Mouse (Mus musculus) E14TG2a.4 (cell line): ENCODE measurements at regions not wholly inside any gene's neighbourhood (a gene's known extent, or its start where the extent isn't known, plus 50 kb on each side); places are given as distances from the start of the nearest gene placed in this dataset.

Experiments
- H3K27me3 ChIP-seq: 2 replicates; pipeline ENCODE4 v1.6.1; 2014; ENCODE audit warnings: low read length, control low read depth; ENCODE audit not compliant: insufficient read depth
- H3K36me3 ChIP-seq: 2 replicates; pipeline ENCODE4 v1.6.1; 2014; ENCODE audit warnings: low read length, control low read depth; ENCODE audit not compliant: insufficient read depth
- H3K4me1 ChIP-seq: replicated peaks from 2 replicates; pipeline ENCODE4 v1.6.1; 2014; ENCODE audit warnings: low read depth, low read length, control low read depth
- H3K4me3 ChIP-seq: replicated peaks from 2 replicates; pipeline ENCODE4 v1.5.1; 2014; ENCODE audit warnings: mild to moderate bottlenecking, low read length
- H3K9me3 ChIP-seq: 2 replicates; pipeline ENCODE4 v1.6.1; 2014; ENCODE audit warnings: low read length, control low read depth
- CTCF ChIP-seq: conservative IDR thresholded peaks from 2 replicates; pipeline ENCODE4 v1.5.1; 2014; ENCODE audit warnings: low read length
- NANOG ChIP-seq: IDR thresholded peaks from 2 replicates; pipeline ENCODE4 v1.6.1; 2014; ENCODE audit warnings: borderline replicate concordance, low read length, mixed read lengths
- POU5F1 ChIP-seq: IDR thresholded peaks from 2 replicates; pipeline ENCODE4 v1.6.1; 2014; ENCODE audit warnings: low read length, borderline replicate concordance

DNA sequence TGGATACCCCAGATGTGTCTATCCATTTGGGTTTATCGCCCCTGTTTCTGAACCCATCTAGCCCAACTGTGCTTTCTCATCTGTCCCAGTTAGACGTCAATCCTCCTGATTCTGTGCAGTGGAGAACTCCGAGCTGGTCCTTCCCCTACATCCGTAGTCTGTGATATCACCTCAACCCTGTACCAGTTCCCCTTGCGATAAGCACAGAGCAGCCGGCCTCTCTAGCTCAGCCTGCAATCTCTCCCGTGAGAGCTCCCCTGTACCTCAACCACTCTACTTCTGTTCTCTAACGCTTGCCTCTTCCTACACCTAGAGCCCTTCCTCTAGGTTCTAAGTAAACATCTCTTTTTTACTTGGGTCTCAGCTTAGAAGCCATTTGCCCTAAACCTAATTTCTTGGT is 211.5 kb downstream of the Galc start:
- no peak for TF ChIP-seq NANOG
- TF ChIP-seq POU5F1 = no peak
- Histone ChIP-seq H3K27me3 (no peaks in the 10 kb centered on the region), H3K36me3 (no peaks in the 10 kb centered on the region), H3K4me1 (no peaks in the 10 kb centered on the region), H3K9me3 (no peaks in the 10 kb centered on the region), H3K4me3 (no peak overlapping the region)

DNA sequence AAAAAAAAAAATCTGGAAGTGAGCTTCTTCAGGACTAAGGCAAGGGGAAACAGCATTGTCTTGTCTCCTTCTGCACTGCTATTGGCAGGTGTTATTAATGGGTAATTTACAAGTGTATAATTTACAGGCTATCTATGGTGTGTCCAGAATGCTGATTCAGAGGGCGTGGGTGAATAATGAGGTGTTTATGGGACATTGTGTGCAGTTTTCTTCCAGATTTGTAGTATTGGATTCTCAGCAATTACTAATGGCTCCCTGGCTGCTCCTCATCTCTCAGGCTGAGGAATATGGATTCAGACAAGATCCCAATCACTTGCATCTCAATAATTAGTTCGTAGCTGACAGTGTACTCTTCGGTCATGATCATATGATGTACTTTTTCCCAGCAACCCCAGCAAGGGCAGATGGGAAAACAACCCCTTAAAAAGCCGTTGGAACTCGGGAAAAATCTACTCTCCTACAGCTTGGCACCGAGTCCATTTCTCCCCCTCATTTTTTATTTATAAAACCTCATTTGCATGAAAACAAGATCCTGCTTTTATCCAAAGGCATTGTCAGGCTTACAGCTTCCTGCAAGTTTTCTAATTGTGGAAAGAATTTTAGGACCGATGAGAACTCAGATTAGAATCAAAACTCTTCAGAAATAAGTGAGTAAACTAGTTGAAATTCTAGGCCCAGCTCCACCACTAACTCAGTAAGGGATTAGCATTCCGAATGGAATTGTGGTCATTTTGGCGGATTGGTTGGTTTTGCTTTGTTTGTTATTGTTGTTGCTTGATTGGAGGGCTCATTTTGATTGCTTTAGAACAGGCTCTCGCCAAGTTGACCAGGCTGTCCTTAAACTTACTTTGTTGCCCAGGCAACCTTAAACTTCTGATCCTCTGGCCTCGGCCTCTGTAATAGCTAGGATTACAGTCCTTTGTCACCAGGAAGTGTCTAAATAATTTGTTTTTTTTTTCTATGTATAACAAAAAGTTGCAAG is 212.5 kb downstream of the Galc start:
- no peaks in the 10 kb centered on the region for H3K9me3 ChIP-seq
- no peak overlapping the region for H3K4me3 ChIP-seq
- H3K36me3 ChIP-seq = no peaks in the 10 kb centered on the region
- no peaks in the 10 kb centered on the region for H3K27me3 ChIP-seq
- TF ChIP-seq POU5F1 (no peak), NANOG (no peak), CTCF (no peak)
- H3K4me1 ChIP-seq = no peaks in the 10 kb centered on the region

DNA sequence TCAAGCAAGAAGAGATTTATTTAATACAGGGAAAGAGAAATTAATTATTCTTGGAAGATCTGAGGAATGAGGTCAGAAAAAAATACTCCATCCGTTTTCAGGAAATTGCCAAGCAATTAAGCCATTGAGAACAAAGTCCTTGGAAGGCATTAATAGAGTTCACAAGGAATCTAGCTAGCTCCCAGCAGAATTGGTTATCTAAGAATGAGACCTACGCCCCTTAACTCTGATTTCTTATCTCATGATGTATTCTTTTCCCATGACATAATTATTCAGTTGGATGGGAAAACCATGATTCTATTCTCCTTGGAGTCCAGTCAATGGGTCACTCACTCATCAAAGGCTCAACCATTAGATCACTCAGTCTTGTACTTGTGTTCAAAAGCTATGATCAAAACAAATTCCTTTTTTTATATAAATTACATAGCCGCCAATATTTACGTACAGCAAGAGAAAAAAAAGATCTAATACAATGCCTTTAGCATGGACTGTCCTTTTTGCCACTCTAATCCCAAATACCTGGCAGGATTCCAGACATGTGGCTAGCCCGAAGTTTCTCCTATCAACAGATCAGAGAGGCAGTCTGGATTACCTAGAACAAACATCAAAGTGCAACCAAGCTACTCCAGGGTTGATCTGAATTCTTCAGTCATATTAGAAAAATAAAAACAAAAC is 213.3 kb downstream of the Galc start:
- no peaks in the 10 kb centered on the region for H3K4me1 ChIP-seq
- no peaks in the 10 kb centered on the region for H3K27me3 ChIP-seq
- H3K9me3 ChIP-seq = no peaks in the 10 kb centered on the region
- no peak overlapping the region for H3K4me3 ChIP-seq
- no peaks in the 10 kb centered on the region for H3K36me3 ChIP-seq
- TF ChIP-seq NANOG = no peak
- TF ChIP-seq POU5F1 = no peak
- no peak for TF ChIP-seq CTCF

DNA sequence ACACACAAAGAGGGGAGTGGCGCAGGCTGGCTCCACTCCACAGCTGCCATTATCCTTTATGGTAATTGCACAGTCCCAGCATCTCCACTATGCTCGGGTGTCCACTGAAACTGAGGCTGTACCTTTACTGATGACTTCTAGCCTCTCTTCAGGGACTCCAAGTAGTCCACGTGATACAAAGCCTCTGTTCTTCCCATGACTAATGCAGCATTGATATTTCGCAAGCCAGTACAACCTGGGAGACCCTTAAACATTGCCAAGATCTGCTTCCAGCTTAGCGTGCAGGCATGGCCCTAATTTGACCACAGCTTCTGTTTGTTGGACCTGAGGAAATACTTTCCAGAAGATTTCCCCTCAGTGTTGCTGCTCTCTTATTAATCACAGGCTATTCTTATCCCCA is 215.8 kb downstream of the Galc start:
- no peaks in the 10 kb centered on the region for H3K36me3 ChIP-seq
- no peak overlapping the region for H3K4me3 ChIP-seq
- H3K4me1 ChIP-seq = no peaks in the 10 kb centered on the region
- TF ChIP-seq NANOG = no peak
- TF ChIP-seq POU5F1 = no peak
- TF ChIP-seq CTCF = no peak
- H3K27me3 ChIP-seq = no peaks in the 10 kb centered on the region
- H3K9me3 ChIP-seq = no peaks in the 10 kb centered on the region

DNA sequence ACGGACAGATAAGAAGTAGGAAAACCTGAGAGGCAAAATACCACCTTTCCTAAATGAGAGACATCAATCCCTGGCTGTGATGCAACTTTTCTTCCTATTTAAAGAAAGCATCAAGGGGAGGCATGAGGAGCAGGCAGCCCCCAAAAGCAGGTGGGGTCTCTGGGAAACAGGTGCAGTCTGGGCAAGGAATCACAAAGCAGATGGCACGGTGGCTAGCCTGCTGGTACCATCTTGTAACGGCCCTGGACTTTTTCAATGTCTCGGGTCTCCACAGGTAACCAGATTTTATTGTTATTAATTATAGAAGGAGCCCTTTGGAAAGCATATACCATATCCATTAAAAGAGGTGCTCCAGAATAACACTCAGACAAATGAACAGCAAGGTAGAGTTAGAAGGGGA is 219.6 kb downstream of the Galc start:
- H3K9me3 ChIP-seq = no peaks in the 10 kb centered on the region
- H3K4me3 ChIP-seq = no peak overlapping the region
- no peaks in the 10 kb centered on the region for H3K36me3 ChIP-seq
- TF ChIP-seq CTCF (no peak), NANOG (no peak), POU5F1 (no peak)
- no peaks in the 10 kb centered on the region for H3K4me1 ChIP-seq
- H3K27me3 ChIP-seq = no peaks in the 10 kb centered on the region

DNA sequence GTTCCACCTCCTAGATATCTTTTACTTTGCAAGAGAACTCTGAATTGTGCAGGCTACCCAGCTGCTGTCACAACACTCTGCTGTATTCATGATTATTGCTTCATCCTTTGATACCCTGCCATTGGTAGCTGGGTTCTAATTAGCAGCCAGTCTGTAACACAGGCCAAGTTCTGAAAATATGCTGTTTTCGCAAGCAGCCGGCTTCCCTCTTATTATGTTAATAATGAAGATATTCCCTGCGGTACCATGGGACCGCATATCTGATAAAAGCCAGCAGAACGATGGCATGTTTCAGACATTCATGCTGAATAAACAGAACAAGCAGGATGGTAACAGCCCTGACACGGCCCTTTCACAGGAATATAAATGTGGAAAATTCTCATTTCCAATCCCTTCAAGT is 235.6 kb downstream of the Galc start:
- Histone ChIP-seq H3K9me3 (no peaks in the 10 kb centered on the region), H3K27me3 (no peaks in the 10 kb centered on the region), H3K36me3 (no peaks in the 10 kb centered on the region), H3K4me1 (no peaks in the 10 kb centered on the region), H3K4me3 (no peak overlapping the region)
- TF ChIP-seq CTCF = no peak
- TF ChIP-seq NANOG = no peak
- no peak for TF ChIP-seq POU5F1

DNA sequence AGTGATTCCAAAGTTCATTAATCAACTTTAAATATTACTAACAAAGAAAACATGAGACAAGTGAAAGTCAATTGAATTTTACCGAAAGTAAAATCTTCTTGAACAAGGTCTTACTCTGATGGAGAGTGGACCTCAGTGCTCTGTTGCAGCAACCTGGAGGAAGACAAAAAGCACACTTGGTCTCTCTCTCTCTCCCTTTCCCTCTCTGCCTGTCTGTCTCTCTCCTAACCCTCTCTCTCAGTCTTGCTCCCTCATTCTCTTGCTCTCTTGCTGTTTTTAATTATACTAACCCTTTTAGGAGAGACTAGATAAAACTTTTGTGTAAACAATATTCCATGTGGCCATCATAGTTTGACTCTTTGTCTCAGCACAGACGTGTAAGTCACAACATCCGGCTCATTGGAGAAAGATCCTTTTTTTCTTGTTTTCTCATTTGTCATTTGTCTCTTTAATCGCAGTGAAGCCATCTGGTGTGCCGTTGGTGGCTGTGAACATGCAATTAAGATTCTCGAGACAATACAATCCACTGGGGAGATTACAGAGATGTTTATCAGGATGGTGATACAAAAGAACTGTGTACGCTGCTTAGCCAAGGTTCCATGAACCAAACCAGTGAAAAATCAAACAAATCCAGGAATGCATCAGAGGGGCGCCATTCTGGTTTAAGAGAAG is 244.5 kb downstream of the Galc start:
- Histone ChIP-seq H3K36me3 (no peaks in the 10 kb centered on the region), H3K4me3 (no peak overlapping the region), H3K4me1 (no peaks in the 10 kb centered on the region), H3K27me3 (no peaks in the 10 kb centered on the region), H3K9me3 (no peaks in the 10 kb centered on the region)
- no peak for TF ChIP-seq POU5F1
- TF ChIP-seq NANOG = no peak
- no peak for TF ChIP-seq CTCF

DNA sequence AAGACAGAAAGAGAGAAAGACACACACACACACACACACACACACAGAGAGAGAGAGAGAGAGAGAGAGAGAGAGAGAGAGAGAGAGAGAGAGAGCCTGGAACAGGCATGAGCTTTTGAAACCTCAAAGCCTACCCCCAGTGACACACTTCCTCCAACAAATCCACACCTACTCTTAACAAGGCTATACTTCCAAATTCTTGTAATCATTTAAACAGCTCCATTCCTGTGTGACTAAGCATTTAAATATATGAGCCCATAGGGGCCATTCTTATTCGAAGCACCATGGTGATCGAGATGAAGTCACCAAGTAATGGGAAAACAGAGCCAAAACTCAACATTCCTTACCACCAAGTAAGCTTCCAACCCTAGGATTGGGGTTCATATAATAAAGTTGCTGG is 250.1 kb downstream of the Galc start:
- no peaks in the 10 kb centered on the region for H3K36me3 ChIP-seq
- no peak overlapping the region for H3K4me3 ChIP-seq
- TF ChIP-seq CTCF (no peak), POU5F1 (no peak), NANOG (no peak)
- no peaks in the 10 kb centered on the region for H3K27me3 ChIP-seq
- no peaks in the 10 kb centered on the region for H3K4me1 ChIP-seq
- H3K9me3 ChIP-seq = no peaks in the 10 kb centered on the region
